Comparison of ENCODE assay signal across 8 mouse cellular contexts in genomic region chr4:148087907-148088527, GRCm38 (mm10). TPM values are rescaled to one million over a fixed set of nuclear protein-coding genes. Genes with fewer than 3 reads are reported as not detected.
DNase-seq lines count a peak whose midpoint lies in the region; ATAC-seq and TF ChIP-seq lines count a peak whose summit lies in the region.

Agtrap (minus strand) TSS chr4:148088031.

- peak; percentile 88 for DNase-seq in G1E (ENCODE audit: low spot score)
- peak; percentile 95 to 96 for DNase-seq in cerebellum, adult 18-20 months
- DNase-seq in heart, postnatal 36 days: peak; percentile 97
- DNase-seq in layer of hippocampus, adult 8-10 months (ENCODE audit: low spot score in 2 of 2): peak; percentile 90 to 93
- DNase-seq in ovary, adult 18-20 months (ENCODE audit: low spot score): peak; percentile 91
- DNase-seq in thymus, postnatal 0 days (ENCODE audit: low spot score): peak; percentile 93

- intact Hi-C loops in heart, postnatal 36 days (cut with DNase I): no loop called here

- peaks cover 49% of the 10 kb centered on the region for H3K4me1 ChIP-seq in G1E (ENCODE audit: insufficient read depth, low read depth, low read length)
- H3K4me1 ChIP-seq in forebrain, embryonic 16.5 days (replicated peaks; ENCODE audit: control insufficient read depth, insufficient read depth, low read length): peaks cover 16% of the 10 kb centered on the region
- peaks cover 41% of the 10 kb centered on the region for H3K4me1 ChIP-seq in lung, embryonic 15.5 days

- H3K27me3 ChIP-seq in G1E (ENCODE audit: insufficient read depth, low read length): no peaks in the 10 kb centered on the region
- no peaks in the 10 kb centered on the region for H3K27me3 ChIP-seq in forebrain, embryonic 16.5 days (replicated peaks; ENCODE audit: control insufficient read depth, insufficient read depth, low read length)
- no peaks in the 10 kb centered on the region for H3K27me3 ChIP-seq in lung, embryonic 15.5 days

- WGBS in forebrain, embryonic 16.5 days: 4% methylated on average over 34 of the region's 34 CpGs
- WGBS in lung, embryonic 15.5 days: 6% methylated on average over 34 of the region's 34 CpGs

- H3K27ac ChIP-seq in forebrain, embryonic 16.5 days (ENCODE audit: low read length): peak within 1 kb of the TSS; percentile 78
- H3K27ac ChIP-seq in lung, embryonic 15.5 days: peak within 1 kb of the TSS; percentile 66

- TF ChIP-seq CTCF in G1E (IDR thresholded peaks at IDR 0.05; ENCODE audit: low read depth, low read length): no peak

- H3K9me3 ChIP-seq in G1E (replicated peaks): no peaks in the 10 kb centered on the region
- H3K9me3 ChIP-seq in forebrain, embryonic 16.5 days (ENCODE audit: control insufficient read depth, low read length): no peaks in the 10 kb centered on the region
- no peaks in the 10 kb centered on the region for H3K9me3 ChIP-seq in lung, embryonic 15.5 days

- H3K9ac ChIP-seq in forebrain, embryonic 16.5 days (replicated peaks; ENCODE audit: low read depth, low read length): peak within 1 kb of the TSS; percentile 63
- H3K9ac ChIP-seq in lung, embryonic 15.5 days: peak within 1 kb of the TSS; percentile 70

- peak within 1 kb of the TSS; percentile 61 for H3K4me2 ChIP-seq in forebrain, embryonic 16.5 days (ENCODE audit: low read length)
- H3K4me2 ChIP-seq in lung, embryonic 15.5 days: peak within 1 kb of the TSS; percentile 87

- ATAC-seq in G1E (ENCODE audit: extremely low read depth, insufficient number of reproducible peaks, low FRiP score, poor library complexity, severe bottlenecking): peak; percentile 90
- peak; percentile 96 for ATAC-seq in forebrain, embryonic 16.5 days
- ATAC-seq in lung, embryonic 15.5 days (ENCODE audit: borderline replicate concordance, extremely low read depth, low FRiP score, low TSS enrichment): peak; percentile 90

- H3K4me3 ChIP-seq in G1E (ENCODE audit: low read depth, low read length): peak within 1 kb of the TSS; percentile 88
- H3K4me3 ChIP-seq in forebrain, embryonic 16.5 days (replicated peaks; ENCODE audit: low read length): peak within 1 kb of the TSS; percentile 48
- H3K4me3 ChIP-seq in lung, embryonic 15.5 days: peak within 1 kb of the TSS; percentile 83

- H3K36me3 ChIP-seq in G1E (replicated peaks): peaks cover 24% of the 10 kb centered on the region
- H3K36me3 ChIP-seq in forebrain, embryonic 16.5 days (ENCODE audit: control insufficient read depth, insufficient read depth): no peaks in the 10 kb centered on the region
- H3K36me3 ChIP-seq in lung, embryonic 15.5 days: no peaks in the 10 kb centered on the region

RNA-seq across cellular contexts. Expression of gene Agtrap, which starts in this region (rescaled TPM):
- total RNA-seq in G1E (2014; fragmentation: Nextera tagmentation) (7.7 and 10.8 TPM in 2 replicates), G1E (2017) (9.4 and 10.7 TPM in 2 replicates)
- 4.5 and 6.4 TPM in 2 replicates for polyA plus RNA-seq in G1E (2012)
- 4.7 and 5.5 TPM in 2 replicates for polyA plus RNA-seq in forebrain, embryonic 16.5 days (2015; fragmentation: Nextera tagmentation; extraction: Ambion mirVana)
- total RNA-seq in heart, postnatal 36 days (2021): 10 to 100 TPM; 45.1 to 49.3 TPM
- total RNA-seq in layer of hippocampus, adult 8-10 months (2022): 10 to 100 TPM in 2 of 4 experiments, 1 to 10 TPM in 2; 7.0 to 12.8 (median 9.1) TPM
- polyA plus RNA-seq in lung, embryonic 15.5 days (2015; fragmentation: Nextera tagmentation; extraction: Ambion mirVana): 13.3 and 15.9 TPM in 2 replicates
- 43.3 and 45.2 TPM in 2 replicates for polyA plus RNA-seq in thymus, postnatal 0 days (2015; fragmentation: Nextera tagmentation; extraction: Ambion mirVana)

Comparison
In these comparisons a context has a peak if more than half of its experiments do, and no peak if none do; other contexts are left out.
1. Peak in every context shown above with its lines: DNase-seq, ATAC-seq, H3K4me3 ChIP-seq and H3K27ac ChIP-seq.